Mouse (Mus musculus): ENCODE measurements around the gene Pla2g3. TPM values are rescaled to one million over a fixed set of nuclear protein-coding genes. Genes with fewer than 3 reads are reported as not detected.

Pla2g3 gene
- total and polyA plus RNA-seq, 2 experiments: 0.06 TPM; not detected in 1

GRCm38 (mm10) chr11:3495496-3495895 is 7.4 kb downstream of the Pla2g3 start:
- Histone ChIP-seq H3K4me3 (ENCODE audit: insufficient read depth, low read depth, low read length) (no peak overlapping the region), H3K4me1 (ENCODE audit: control insufficient read depth, insufficient read depth, low read length) (no peaks in the 10 kb centered on the region), H3K27ac (replicated peaks; ENCODE audit: insufficient read depth, low read depth, low read length) (no peak overlapping the region), H3K27me3 (ENCODE audit: control insufficient read depth, insufficient read depth, low read length) (no peaks in the 10 kb centered on the region), H3K36me3 (ENCODE audit: control insufficient read depth, insufficient read depth, low read length) (no peaks in the 10 kb centered on the region), H3K79me2 (ENCODE audit: control insufficient read depth, insufficient read depth, low read length) (no peaks in the 10 kb centered on the region), H3K9ac (ENCODE audit: low read depth, low read length) (no peak overlapping the region)
- WGBS: 83% methylated on average over 14 of the region's 14 CpGs
- DNase-seq (ENCODE audit: extremely low read depth, low read depth, low spot score): no peak
- TF ChIP-seq POLR2A (IDR thresholded peaks at IDR 0.05; ENCODE audit: extremely low read depth, insufficient read depth, low read length): no peak

DNA sequence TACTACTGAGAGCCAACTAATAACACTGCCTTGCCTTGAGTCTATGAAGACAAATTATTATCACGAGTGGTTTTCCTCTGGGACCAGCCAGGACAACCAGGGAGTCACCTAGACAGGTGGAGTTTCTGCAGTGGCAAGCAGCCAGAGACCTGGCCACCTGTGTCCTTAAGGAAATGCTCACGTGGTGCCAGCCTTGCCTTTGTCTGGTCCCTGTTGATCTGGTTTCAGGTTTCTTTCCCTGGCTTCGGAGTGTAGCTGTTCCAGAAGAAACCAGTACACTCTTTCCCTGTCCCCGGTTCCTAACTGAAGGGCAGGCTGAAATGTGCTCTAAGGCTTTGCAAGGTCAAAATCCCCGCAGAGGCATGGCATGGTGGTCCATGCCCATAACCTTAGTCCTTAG is 8.7 kb downstream of the Pla2g3 start:
- H3K27me3 ChIP-seq (ENCODE audit: control insufficient read depth, insufficient read depth, low read length): no peaks in the 10 kb centered on the region
- H3K27ac ChIP-seq (replicated peaks; ENCODE audit: insufficient read depth, low read depth, low read length): no peak overlapping the region
- DNase-seq (ENCODE audit: extremely low read depth, low read depth, low spot score): no peak
- H3K9ac ChIP-seq (ENCODE audit: low read depth, low read length): no peak overlapping the region
- no peaks in the 10 kb centered on the region for H3K4me1 ChIP-seq (ENCODE audit: control insufficient read depth, insufficient read depth, low read length)
- no peak for TF ChIP-seq CTCF (IDR thresholded peaks at IDR 0.05; ENCODE audit: low read depth, low read length)
- no peak for TF ChIP-seq POLR2A (IDR thresholded peaks at IDR 0.05; ENCODE audit: extremely low read depth, insufficient read depth, low read length)
- WGBS: 84% methylated on average over 5 of the region's 5 CpGs
- no peaks in the 10 kb centered on the region for H3K36me3 ChIP-seq (ENCODE audit: control insufficient read depth, insufficient read depth, low read length)
- no peaks in the 10 kb centered on the region for H3K79me2 ChIP-seq (ENCODE audit: control insufficient read depth, insufficient read depth, low read length)
- no peak overlapping the region for H3K4me3 ChIP-seq (ENCODE audit: insufficient read depth, low read depth, low read length)

- H3K27me3 ChIP-seq (ENCODE audit: control insufficient read depth, insufficient read depth, low read length): no peaks in the 10 kb centered on the region
- no peaks in the 10 kb centered on the region for H3K79me2 ChIP-seq (ENCODE audit: control insufficient read depth, insufficient read depth, low read length)
- no peak for DNase-seq (ENCODE audit: extremely low read depth, low read depth, low spot score)
- no peaks in the 10 kb centered on the region for H3K4me1 ChIP-seq (ENCODE audit: control insufficient read depth, insufficient read depth, low read length)
- H3K4me3 ChIP-seq (ENCODE audit: insufficient read depth, low read depth, low read length): no peak overlapping the region
- H3K36me3 ChIP-seq (ENCODE audit: control insufficient read depth, insufficient read depth, low read length): no peaks in the 10 kb centered on the region
- no peak overlapping the region for H3K27ac ChIP-seq (replicated peaks; ENCODE audit: insufficient read depth, low read depth, low read length)
- H3K9ac ChIP-seq (ENCODE audit: low read depth, low read length): no peak overlapping the region
- 100% methylated on average over 1 of the region's 1 CpGs for WGBS
- TF ChIP-seq POLR2A (IDR thresholded peaks at IDR 0.05; ENCODE audit: extremely low read depth, insufficient read depth, low read length) (no peak), CTCF (IDR thresholded peaks at IDR 0.05; ENCODE audit: low read depth, low read length) (no peak)
These were observed 9.2 kb downstream of the Pla2g3 start for GRCm38 (mm10) chr11:3497296-3497695.

GRCm38 (mm10) chr11:3502057-3502456 is 14.0 kb downstream of the Pla2g3 start:
- H3K36me3 ChIP-seq (ENCODE audit: control insufficient read depth, insufficient read depth, low read length): no peaks in the 10 kb centered on the region
- no peak overlapping the region for H3K27ac ChIP-seq (replicated peaks; ENCODE audit: insufficient read depth, low read depth, low read length)
- WGBS: 76% methylated on average over 17 of the region's 17 CpGs
- no peaks in the 10 kb centered on the region for H3K27me3 ChIP-seq (ENCODE audit: control insufficient read depth, insufficient read depth, low read length)
- H3K79me2 ChIP-seq (ENCODE audit: control insufficient read depth, insufficient read depth, low read length): no peaks in the 10 kb centered on the region
- no peak overlapping the region for H3K9ac ChIP-seq (ENCODE audit: low read depth, low read length)
- H3K4me1 ChIP-seq (ENCODE audit: control insufficient read depth, insufficient read depth, low read length): no peaks in the 10 kb centered on the region
- no peak overlapping the region for H3K4me3 ChIP-seq (ENCODE audit: insufficient read depth, low read depth, low read length)
- TF ChIP-seq CTCF (IDR thresholded peaks at IDR 0.05; ENCODE audit: low read depth, low read length) (no peak), POLR2A (IDR thresholded peaks at IDR 0.05; ENCODE audit: extremely low read depth, insufficient read depth, low read length) (no peak)
- no peak for DNase-seq (ENCODE audit: extremely low read depth, low read depth, low spot score)

DNA sequence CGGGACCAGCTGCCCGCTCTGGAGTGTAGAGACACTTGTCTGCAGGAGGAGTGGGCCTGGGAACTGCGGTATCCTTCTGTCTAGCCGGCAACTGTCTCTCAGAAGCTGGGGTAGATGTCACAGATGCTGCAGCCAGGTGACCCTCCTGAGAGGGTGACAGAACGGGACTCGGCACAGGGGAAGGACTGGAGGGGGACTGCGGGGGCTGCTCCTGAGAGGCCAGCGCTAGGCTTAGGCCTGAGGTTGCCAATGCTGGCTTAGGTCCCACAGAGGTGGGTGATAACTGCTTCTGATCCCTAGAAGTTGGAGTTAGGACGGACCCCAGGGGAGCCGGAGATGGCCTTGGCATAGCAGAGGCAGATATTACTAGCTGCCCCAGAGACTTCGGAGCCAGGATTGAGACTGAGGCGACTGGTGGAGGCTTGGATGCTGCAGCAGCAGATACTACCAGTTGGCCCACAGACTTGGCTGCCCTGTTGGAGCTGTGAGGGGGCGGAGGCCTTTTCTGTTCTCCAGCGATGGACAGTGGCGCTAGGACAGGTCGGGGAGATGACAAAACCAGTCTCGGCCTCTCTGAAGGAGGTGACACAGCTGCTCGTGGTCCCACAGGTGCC is 14.5 kb downstream of the Pla2g3 start:
- Histone ChIP-seq H3K27me3 (ENCODE audit: control insufficient read depth, insufficient read depth, low read length) (no peaks in the 10 kb centered on the region), H3K36me3 (ENCODE audit: control insufficient read depth, insufficient read depth, low read length) (no peaks in the 10 kb centered on the region), H3K27ac (replicated peaks; ENCODE audit: insufficient read depth, low read depth, low read length) (no peak overlapping the region), H3K4me3 (ENCODE audit: insufficient read depth, low read depth, low read length) (no peak overlapping the region), H3K9ac (ENCODE audit: low read depth, low read length) (no peak overlapping the region), H3K4me1 (ENCODE audit: control insufficient read depth, insufficient read depth, low read length) (no peaks in the 10 kb centered on the region), H3K79me2 (ENCODE audit: control insufficient read depth, insufficient read depth, low read length) (no peaks in the 10 kb centered on the region)
- DNase-seq (ENCODE audit: extremely low read depth, low read depth, low spot score): no peak
- WGBS: 78% methylated on average over 18 of the region's 18 CpGs
- TF ChIP-seq CTCF (IDR thresholded peaks at IDR 0.05; ENCODE audit: low read depth, low read length) (no peak), POLR2A (IDR thresholded peaks at IDR 0.05; ENCODE audit: extremely low read depth, insufficient read depth, low read length) (no peak)

GRCm38 (mm10) chr11:3503755-3504693 is 15.9 kb downstream of the Pla2g3 start:
- TF ChIP-seq CTCF (IDR thresholded peaks at IDR 0.05; ENCODE audit: low read depth, low read length): no peak
- no peak for TF ChIP-seq POLR2A (IDR thresholded peaks at IDR 0.05; ENCODE audit: extremely low read depth, insufficient read depth, low read length)
- Histone ChIP-seq H3K27ac (replicated peaks; ENCODE audit: insufficient read depth, low read depth, low read length) (no peak overlapping the region), H3K27me3 (ENCODE audit: control insufficient read depth, insufficient read depth, low read length) (no peaks in the 10 kb centered on the region), H3K4me3 (ENCODE audit: insufficient read depth, low read depth, low read length) (no peak overlapping the region), H3K9ac (ENCODE audit: low read depth, low read length) (no peak overlapping the region), H3K4me1 (ENCODE audit: control insufficient read depth, insufficient read depth, low read length) (no peaks in the 10 kb centered on the region), H3K79me2 (ENCODE audit: control insufficient read depth, insufficient read depth, low read length) (no peaks in the 10 kb centered on the region), H3K36me3 (ENCODE audit: control insufficient read depth, insufficient read depth, low read length) (no peaks in the 10 kb centered on the region)
- 77% methylated on average over 11 of the region's 11 CpGs for WGBS
- no peak for DNase-seq (ENCODE audit: extremely low read depth, low read depth, low spot score)

Data from liver, adult 2 months (tissue).